Mouse (Mus musculus) left cerebral cortex, adult 8-10 months (tissue): ENCODE results near the gene Mecr. TPM values are rescaled to one million over a fixed set of nuclear protein-coding genes. Genes with fewer than 3 reads are reported as not detected.

Experiments used
- DNase-seq, 2 experiments: peaks; one replicate each; pipeline ENCODE4 v3.0.0; 2022; ENCODE audit warnings: low spot score in 2 of 2
- total RNA-seq, 4 experiments: library from RNA; stranded (reverse); gene quantifications; 2 replicates each; pipeline ENCODE4 v1.2.4; 2022

Mecr gene
- total RNA-seq, 4 experiments from 2014 or later: 26.4 to 33.9 (median 31.3) TPM

- DNase-seq: no peak
These were observed 45.3 kb downstream of the Mecr start for GRCm38 (mm10) chr4:131888564-131888963.

- no peak for DNase-seq
These were observed 47.4 kb downstream of the Mecr start for GRCm38 (mm10) chr4:131890692-131891091.

GRCm38 (mm10) chr4:131897109-131897508 lies 53.8 kb downstream of the Mecr start:
- no peak for DNase-seq

- DNase-seq: no peak
These were observed 54.5 kb downstream of the Mecr start for GRCm38 (mm10) chr4:131897787-131898186.

GRCm38 (mm10) chr4:131898503-131899179 lies 55.4 kb downstream of the Mecr start:
- DNase-seq: no peak

GRCm38 (mm10) chr4:131899180-131899554 lies 55.9 kb downstream of the Mecr start:
- DNase-seq: no peak

- no peak for DNase-seq
These were observed 57.8 kb downstream of the Mecr start for GRCm38 (mm10) chr4:131901090-131901489.

- no peak for DNase-seq
These were observed 61.2 kb downstream of the Mecr start for GRCm38 (mm10) chr4:131904478-131904877.

GRCm38 (mm10) chr4:131906423-131906822 lies 63.2 kb downstream of the Mecr start:
- no peak for DNase-seq

GRCm38 (mm10) chr4:131907912-131908311 lies 64.6 kb downstream of the Mecr start:
- DNase-seq: no peak

- no peak for DNase-seq
These were observed 67.1 kb downstream of the Mecr start for GRCm38 (mm10) chr4:131910237-131910994.

GRCm38 (mm10) chr4:131911521-131911920 lies 68.3 kb downstream of the Mecr start:
- no peak for DNase-seq

GRCm38 (mm10) chr4:131913526-131913925 lies 70.3 kb downstream of the Mecr start:
- no peak for DNase-seq

- DNase-seq: no peak
These were observed 70.9 kb downstream of the Mecr start for GRCm38 (mm10) chr4:131914046-131914643.

- DNase-seq: no peak
These were observed 71.7 kb downstream of the Mecr start for GRCm38 (mm10) chr4:131914891-131915469.

- DNase-seq: no peak
These were observed 72.6 kb downstream of the Mecr start for GRCm38 (mm10) chr4:131915821-131916328.

GRCm38 (mm10) chr4:131916425-131916824 lies 73.2 kb downstream of the Mecr start:
- peak; percentile 61 to 62 for DNase-seq

GRCm38 (mm10) chr4:131917010-131917555 lies 73.8 kb downstream of the Mecr start:
- DNase-seq: no peak
